Mouse (Mus musculus) brain, embryonic 14.5 days (tissue): Measurements from ENCODE around the gene Zbtb16.

Experiments
- CTCF ChIP-seq: fragments of 200-500 bp; IDR thresholded peaks from 2 replicates; pipeline ENCODE4 v1.5.1; 2012; ENCODE audit warnings: inconsistent platforms, mild to moderate bottlenecking, moderate library complexity, borderline replicate concordance; ENCODE audit not compliant: insufficient read depth, insufficient read length; ENCODE audit errors: extremely low read depth
- POLR2A ChIP-seq: fragments of 200-500 bp; IDR thresholded peaks from 2 replicates; pipeline ENCODE4 v1.6.1; 2012; ENCODE audit warnings: mild to moderate bottlenecking, inconsistent platforms, borderline replicate concordance; ENCODE audit not compliant: poor library complexity, insufficient read depth, insufficient read length, severe bottlenecking; ENCODE audit errors: extremely low read depth

- no peak for TF ChIP-seq CTCF
- no peak for TF ChIP-seq POLR2A
Measured at GRCm38 (mm10) chr9:48720251-48720963, 115.6 kb downstream of the Zbtb16 start.
